Mouse (Mus musculus) ovary, postnatal 10 days (tissue): Measurements from ENCODE around the gene Nosip.

ENCODE experiments used
- DNase-seq: peaks from one replicate; pipeline ENCODE4 v3.0.0; 2022; ENCODE audit warnings: low spot score

Gene Nosip

GRCm38 (mm10) chr7:45035631-45036030, 26.6 kb upstream of the Nosip start:
- no peak for DNase-seq

- no peak for DNase-seq
Measured at GRCm38 (mm10) chr7:45036702-45037101, 25.5 kb upstream of the Nosip start.

- no peak for DNase-seq
Measured at GRCm38 (mm10) chr7:45037720-45038361, 24.4 kb upstream of the Nosip start.

GRCm38 (mm10) chr7:45038411-45038810, 23.8 kb upstream of the Nosip start:
- DNase-seq = no peak

GRCm38 (mm10) chr7:45040851-45041250, 21.4 kb upstream of the Nosip start:
- DNase-seq = no peak

GRCm38 (mm10) chr7:45043307-45043706, 18.9 kb upstream of the Nosip start:
- no peak for DNase-seq

- no peak for DNase-seq
Measured at GRCm38 (mm10) chr7:45045741-45046140, 16.5 kb upstream of the Nosip start.

- DNase-seq = no peak
Measured at GRCm38 (mm10) chr7:45046853-45047350, 15.3 kb upstream of the Nosip start.

GRCm38 (mm10) chr7:45047491-45047890, 14.7 kb upstream of the Nosip start:
- no peak for DNase-seq

- no peak for DNase-seq
Measured at GRCm38 (mm10) chr7:45048001-45048890, 14.0 kb upstream of the Nosip start.

- DNase-seq = no peak
Measured at GRCm38 (mm10) chr7:45048923-45049657, 13.1 kb upstream of the Nosip start.

GRCm38 (mm10) chr7:45050945-45051600, 11.2 kb upstream of the Nosip start:
- DNase-seq = no peak

- no peak for DNase-seq
Measured at GRCm38 (mm10) chr7:45051601-45051974, 10.6 kb upstream of the Nosip start.

GRCm38 (mm10) chr7:45052181-45052861, 9.9 kb upstream of the Nosip start:
- DNase-seq = peak; percentile 29

- DNase-seq = no peak
Measured at GRCm38 (mm10) chr7:45052862-45053116, 9.4 kb upstream of the Nosip start, which contains the start of gene Prr12. TSS of gene Prr12 (minus strand) at chr7:45052881.

- DNase-seq = peak; percentile 68
Measured at GRCm38 (mm10) chr7:45053117-45053930, 8.9 kb upstream of the Nosip start.

- peak; percentile 69 for DNase-seq
Measured at GRCm38 (mm10) chr7:45053931-45054510, 8.2 kb upstream of the Nosip start.

- no peak for DNase-seq
Measured at GRCm38 (mm10) chr7:45056329-45056971, 5.8 kb upstream of the Nosip start.

- DNase-seq = no peak
Measured at GRCm38 (mm10) chr7:45056972-45057348, 5.3 kb upstream of the Nosip start.
